Mouse (Mus musculus): ENCODE measurements around the gene Gm4201.
"Not testable (repeated sequence)": the region's sequence is repeated elsewhere in the genome, so short reads cannot be mapped to it uniquely, and the experiment has no call there.

The Gm4201 gene

GRCm38 (mm10) chr7:22565243-22565642, at the start of gene Gm4201:
Gene Gm4201 (minus strand): TSS chr7:22565343.
- not testable (repeated sequence) for DNase-seq (ENCODE audit: low read depth, low spot score)

DNA sequence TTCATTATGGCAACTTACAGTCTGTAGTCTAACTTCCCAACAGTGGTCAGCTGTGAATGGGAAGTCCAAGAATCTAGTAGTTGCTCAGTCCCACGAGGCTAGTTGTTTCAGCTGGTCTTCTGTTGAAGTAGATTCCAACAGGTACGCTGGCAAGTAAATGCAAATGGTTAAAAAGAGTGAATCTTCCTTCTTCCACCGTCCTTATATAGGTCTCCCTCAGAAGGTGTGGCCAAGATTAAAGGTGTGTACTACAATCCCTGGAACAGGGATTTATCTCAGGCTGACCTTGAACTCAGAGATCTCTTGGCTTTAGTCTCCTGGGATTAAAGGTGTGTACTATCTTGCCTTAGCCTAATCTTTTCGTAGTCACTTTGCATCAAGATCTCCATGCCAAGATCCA, 22.9 kb upstream of the Gm4201 start, which contains the start of gene Gm4565:
Gene Gm4565 (minus strand): TSS at position 101 of the 400 bp plus-strand sequence.
- DNase-seq (ENCODE audit: low read depth, low spot score): not testable (repeated sequence)

- DNase-seq (ENCODE audit: low read depth, low spot score): not testable (repeated sequence)
Observed at GRCm38 (mm10) chr7:22534787-22535186, 30.4 kb downstream of the Gm4201 start, which contains the start of gene Gm8677. Gene Gm8677 (minus strand): TSS chr7:22534887.

DNA sequence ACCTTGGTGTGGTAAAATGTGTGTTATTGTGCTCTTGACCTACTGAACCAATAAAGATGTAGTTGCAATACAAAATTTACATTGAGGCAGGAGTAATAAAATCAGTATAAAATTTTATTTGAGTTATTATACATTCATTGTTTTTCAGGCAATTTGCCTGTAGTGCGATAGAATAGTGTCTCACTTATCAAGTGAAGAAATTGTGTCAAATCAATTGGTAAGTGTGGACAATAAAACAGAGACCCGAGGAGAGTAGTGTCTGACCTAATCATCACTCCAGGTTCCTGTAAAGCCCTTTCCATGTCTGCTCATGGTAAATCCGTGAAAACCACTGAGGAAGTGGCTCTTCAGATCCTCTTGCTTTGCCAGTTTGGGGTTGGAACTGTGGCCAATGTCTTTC, 42.5 kb downstream of the Gm4201 start, which contains the start of gene Vmn1r152:
Gene Vmn1r152 (plus strand): TSS at position 301 of the 400 bp plus-strand sequence.
- not testable (repeated sequence) for DNase-seq (ENCODE audit: low read depth, low spot score)

Data from CD4-positive helper T cell, adult 2 months (primary cell).